Mouse (Mus musculus): ENCODE measurements at regions not wholly inside any gene's neighbourhood (a gene's known extent, or its start where the extent isn't known, plus 50 kb on each side); places are given as distances from the start of the nearest gene placed in this dataset.

- H3K4me1 ChIP-seq (ENCODE audit: control insufficient read depth, insufficient read depth, low read length) = peaks cover 34% of the 10 kb centered on the region
- no peak overlapping the region for H3K27ac ChIP-seq (replicated peaks; ENCODE audit: low read depth, low read length)
- no peak for ATAC-seq (ENCODE audit: low FRiP score, low read depth)
- no peaks in the 10 kb centered on the region for H3K9me3 ChIP-seq (ENCODE audit: control insufficient read depth, low read length)
- H3K9ac ChIP-seq (ENCODE audit: low read depth, low read length, severe bottlenecking) = no peak overlapping the region
- no peak for TF ChIP-seq POLR2A (IDR thresholded peaks at IDR 0.05; ENCODE audit: borderline replicate concordance, extremely low read depth, insufficient read depth, insufficient read length)
- DNase-seq (ENCODE audit: low spot score) = no peak
- WGBS = 72% methylated on average over 4 of the region's 4 CpGs
- no peaks in the 10 kb centered on the region for H3K27me3 ChIP-seq (ENCODE audit: control insufficient read depth, insufficient read depth, low read length)
- H3K4me3 ChIP-seq (replicated peaks; ENCODE audit: low read length) = no peak overlapping the region
- no peaks in the 10 kb centered on the region for H3K36me3 ChIP-seq (ENCODE audit: control insufficient read depth, insufficient read depth, low read length)
- H3K4me2 ChIP-seq (replicated peaks; ENCODE audit: low read depth, low read length, severe bottlenecking) = no peak overlapping the region
Measured at GRCm38 (mm10) chr17:14513454-14513853, 180.6 kb downstream of the Thbs2 start.

GRCm38 (mm10) chr17:14510486-14510885 is 183.5 kb downstream of the Thbs2 start:
- H3K4me3 ChIP-seq (replicated peaks; ENCODE audit: low read length) = no peak overlapping the region
- H3K9ac ChIP-seq (ENCODE audit: low read depth, low read length, severe bottlenecking) = no peak overlapping the region
- no peaks in the 10 kb centered on the region for H3K9me3 ChIP-seq (ENCODE audit: control insufficient read depth, low read length)
- 8% methylated on average over 6 of the region's 6 CpGs for WGBS
- peak; percentile 75 for DNase-seq (ENCODE audit: low spot score)
- TF ChIP-seq POLR2A (IDR thresholded peaks at IDR 0.05; ENCODE audit: borderline replicate concordance, extremely low read depth, insufficient read depth, insufficient read length) = no peak
- no peaks in the 10 kb centered on the region for H3K27me3 ChIP-seq (ENCODE audit: control insufficient read depth, insufficient read depth, low read length)
- ATAC-seq (ENCODE audit: low FRiP score, low read depth) = peak; percentile 80
- no peaks in the 10 kb centered on the region for H3K36me3 ChIP-seq (ENCODE audit: control insufficient read depth, insufficient read depth, low read length)
- peaks cover 32% of the 10 kb centered on the region for H3K4me1 ChIP-seq (ENCODE audit: control insufficient read depth, insufficient read depth, low read length)
- H3K4me2 ChIP-seq (replicated peaks; ENCODE audit: low read depth, low read length, severe bottlenecking) = no peak overlapping the region
- no peak overlapping the region for H3K27ac ChIP-seq (replicated peaks; ENCODE audit: low read depth, low read length)

GRCm38 (mm10) chr17:14507111-14507510 is 186.9 kb downstream of the Thbs2 start:
- WGBS = 90% methylated on average over 3 of the region's 3 CpGs

GRCm38 (mm10) chr17:14506123-14506522 is 187.9 kb downstream of the Thbs2 start:
- Histone ChIP-seq H3K4me3 (replicated peaks; ENCODE audit: low read length) (no peak overlapping the region), H3K27me3 (ENCODE audit: control insufficient read depth, insufficient read depth, low read length) (no peaks in the 10 kb centered on the region), H3K27ac (replicated peaks; ENCODE audit: low read depth, low read length) (no peak overlapping the region), H3K4me1 (ENCODE audit: control insufficient read depth, insufficient read depth, low read length) (peaks cover 12% of the 10 kb centered on the region), H3K9ac (ENCODE audit: low read depth, low read length, severe bottlenecking) (no peak overlapping the region), H3K9me3 (ENCODE audit: control insufficient read depth, low read length) (no peaks in the 10 kb centered on the region), H3K4me2 (replicated peaks; ENCODE audit: low read depth, low read length, severe bottlenecking) (no peak overlapping the region), H3K36me3 (ENCODE audit: control insufficient read depth, insufficient read depth, low read length) (no peaks in the 10 kb centered on the region)
- TF ChIP-seq POLR2A (IDR thresholded peaks at IDR 0.05; ENCODE audit: borderline replicate concordance, extremely low read depth, insufficient read depth, insufficient read length) = no peak
- ATAC-seq (ENCODE audit: low FRiP score, low read depth) = no peak
- DNase-seq (ENCODE audit: low spot score) = no peak

More at GRCm38 (mm10) chr17:14507111-14507510, 186.9 kb downstream of the Thbs2 start:
- no peak for TF ChIP-seq POLR2A (IDR thresholded peaks at IDR 0.05; ENCODE audit: borderline replicate concordance, extremely low read depth, insufficient read depth, insufficient read length)
- H3K36me3 ChIP-seq (ENCODE audit: control insufficient read depth, insufficient read depth, low read length) = no peaks in the 10 kb centered on the region
- H3K9ac ChIP-seq (ENCODE audit: low read depth, low read length, severe bottlenecking) = no peak overlapping the region
- H3K27ac ChIP-seq (replicated peaks; ENCODE audit: low read depth, low read length) = no peak overlapping the region
- H3K4me2 ChIP-seq (replicated peaks; ENCODE audit: low read depth, low read length, severe bottlenecking) = no peak overlapping the region
- DNase-seq (ENCODE audit: low spot score) (no peak), ATAC-seq (ENCODE audit: low FRiP score, low read depth) (no peak)
- H3K27me3 ChIP-seq (ENCODE audit: control insufficient read depth, insufficient read depth, low read length) = no peaks in the 10 kb centered on the region
- no peak overlapping the region for H3K4me3 ChIP-seq (replicated peaks; ENCODE audit: low read length)
- no peaks in the 10 kb centered on the region for H3K9me3 ChIP-seq (ENCODE audit: control insufficient read depth, low read length)
- H3K4me1 ChIP-seq (ENCODE audit: control insufficient read depth, insufficient read depth, low read length) = peaks cover 17% of the 10 kb centered on the region

GRCm38 (mm10) chr17:14505415-14505814 is 188.6 kb downstream of the Thbs2 start:
- H3K4me1 ChIP-seq (ENCODE audit: control insufficient read depth, insufficient read depth, low read length) = peaks cover 6% of the 10 kb centered on the region; the same call in 1 of the 2 replicates
- H3K36me3 ChIP-seq (ENCODE audit: control insufficient read depth, insufficient read depth, low read length) = no peaks in the 10 kb centered on the region
- H3K27ac ChIP-seq (replicated peaks; ENCODE audit: low read depth, low read length) = no peak overlapping the region
- DNase-seq (ENCODE audit: low spot score) = no peak
- no peaks in the 10 kb centered on the region for H3K27me3 ChIP-seq (ENCODE audit: control insufficient read depth, insufficient read depth, low read length)
- ATAC-seq (ENCODE audit: low FRiP score, low read depth) = no peak
- no peaks in the 10 kb centered on the region for H3K9me3 ChIP-seq (ENCODE audit: control insufficient read depth, low read length)
- H3K4me2 ChIP-seq (replicated peaks; ENCODE audit: low read depth, low read length, severe bottlenecking) = no peak overlapping the region
- no peak overlapping the region for H3K4me3 ChIP-seq (replicated peaks; ENCODE audit: low read length)
- no peak for TF ChIP-seq POLR2A (IDR thresholded peaks at IDR 0.05; ENCODE audit: borderline replicate concordance, extremely low read depth, insufficient read depth, insufficient read length)
- no peak overlapping the region for H3K9ac ChIP-seq (ENCODE audit: low read depth, low read length, severe bottlenecking)
- 77% methylated on average over 4 of the region's 4 CpGs for WGBS

- ATAC-seq (ENCODE audit: low FRiP score, low read depth) = no peak
- no peaks in the 10 kb centered on the region for H3K27me3 ChIP-seq (ENCODE audit: control insufficient read depth, insufficient read depth, low read length)
- H3K4me1 ChIP-seq (ENCODE audit: control insufficient read depth, insufficient read depth, low read length) = no peaks in the 10 kb centered on the region
- H3K9ac ChIP-seq (ENCODE audit: low read depth, low read length, severe bottlenecking) = no peak overlapping the region
- no peak overlapping the region for H3K27ac ChIP-seq (replicated peaks; ENCODE audit: low read depth, low read length)
- no peaks in the 10 kb centered on the region for H3K9me3 ChIP-seq (ENCODE audit: control insufficient read depth, low read length)
- WGBS = 57% methylated on average over 1 of the region's 1 CpGs
- DNase-seq (ENCODE audit: low spot score) = no peak
- TF ChIP-seq POLR2A (IDR thresholded peaks at IDR 0.05; ENCODE audit: borderline replicate concordance, extremely low read depth, insufficient read depth, insufficient read length) = no peak
- H3K4me2 ChIP-seq (replicated peaks; ENCODE audit: low read depth, low read length, severe bottlenecking) = no peak overlapping the region
- H3K4me3 ChIP-seq (replicated peaks; ENCODE audit: low read length) = no peak overlapping the region
- H3K36me3 ChIP-seq (ENCODE audit: control insufficient read depth, insufficient read depth, low read length) = no peaks in the 10 kb centered on the region
Measured at GRCm38 (mm10) chr17:14503670-14504069, 190.4 kb downstream of the Thbs2 start.
